Mouse (Mus musculus): Measurements from ENCODE around the gene Nol8. TPM values are rescaled to one million over a fixed set of nuclear protein-coding genes. Genes with fewer than 3 reads are reported as not detected.

Nol8 gene
- polyA plus RNA-seq (2021; fragmentation: Nextera tagmentation): 11.0 and 11.2 TPM in 2 replicates
- long read RNA-seq, experiment 1, full-length matches to known transcripts: 1 of 42 reads
- long read RNA-seq, experiment 1, partial matches to known transcripts: 38 of 42 reads
- long read RNA-seq, experiment 1, other reads (novel, unspliced or antisense): 3 of 42 reads
- long read RNA-seq, experiment 2, partial matches to known transcripts: 23 of 24 reads
- long read RNA-seq, experiment 2, other reads (novel, unspliced or antisense): 1 of 24 reads

GRCm38 (mm10) chr13:49652481-49653179, at the start of gene Nol8, which contains the start of gene Cenpp:
Nol8 (plus strand) TSS chr13:49653078.
Cenpp (minus strand) TSS chr13:49652785.

GRCm38 (mm10) chr13:49607714-49608113, 45.2 kb upstream of the Nol8 start, which contains the start of gene Ogn:
Ogn (plus strand) TSS chr13:49608046.

GRCm38 (mm10) chr13:49681351-49682232, 28.7 kb downstream of the Nol8 start, which contains the start of gene Iars:
Iars (plus strand) TSS chr13:49682100.

Other genes with a start within 250 kb of the Nol8 start
- gene Ippk, start 231.8 kb upstream of the Nol8 start, polyA plus RNA-seq (2021; fragmentation: Nextera tagmentation): 8.1 and 8.9 TPM in 2 replicates
- gene Tes3-ps, start 159.8 kb upstream of the Nol8 start, polyA plus RNA-seq (2021; fragmentation: Nextera tagmentation): 0.16 and 0.35 TPM in 2 replicates
- gene Ecm2, start 148.3 kb upstream of the Nol8 start, polyA plus RNA-seq (2021; fragmentation: Nextera tagmentation): 1.3 TPM in 2 replicates
- 0.16 and 0.47 TPM in 2 replicates for gene Aspn, start 108.6 kb upstream of the Nol8 start, polyA plus RNA-seq (2021; fragmentation: Nextera tagmentation)
- gene Omd, start 70.6 kb upstream of the Nol8 start, polyA plus RNA-seq (2021; fragmentation: Nextera tagmentation): 0.99 and 1.4 TPM in 2 replicates
- gene Ogn, start 45.0 kb upstream of the Nol8 start, polyA plus RNA-seq (2021; fragmentation: Nextera tagmentation): 3.5 and 4.7 TPM in 2 replicates
- 1.2 TPM in 2 replicates for gene Cenpp, start 293 bp upstream of the Nol8 start, polyA plus RNA-seq (2021; fragmentation: Nextera tagmentation)
- 9.8 and 12.3 TPM in 2 replicates for gene Iars, start 29.0 kb downstream of the Nol8 start, polyA plus RNA-seq (2021; fragmentation: Nextera tagmentation)
- not detected in 2 replicates for gene Gm30302, start 145.9 kb downstream of the Nol8 start, polyA plus RNA-seq (2021; fragmentation: Nextera tagmentation)

All from left cerebral cortex, adult 6 months (tissue).